Mouse (Mus musculus): Measurements from ENCODE around the gene Map2. TPM values are rescaled to one million over a fixed set of nuclear protein-coding genes. Genes with fewer than 3 reads are reported as not detected.
A peak's percentile ranks its signal among the peaks of the same experiment; 100 is the strongest.

Map2 gene
- 1,000 to 10,000 TPM; 1,082 to 1,114 TPM for total RNA-seq (2021)
- long read RNA-seq, experiment 1, full-length matches to known transcripts: 12 of 104 reads
- long read RNA-seq, experiment 1, partial matches to known transcripts: 40 of 104 reads
- long read RNA-seq, experiment 1, other reads (novel, unspliced or antisense): 52 of 104 reads
- long read RNA-seq, experiment 2, full-length matches to known transcripts: 21 of 153 reads
- long read RNA-seq, experiment 2, partial matches to known transcripts: 54 of 153 reads
- long read RNA-seq, experiment 2, other reads (novel, unspliced or antisense): 78 of 153 reads

DNA sequence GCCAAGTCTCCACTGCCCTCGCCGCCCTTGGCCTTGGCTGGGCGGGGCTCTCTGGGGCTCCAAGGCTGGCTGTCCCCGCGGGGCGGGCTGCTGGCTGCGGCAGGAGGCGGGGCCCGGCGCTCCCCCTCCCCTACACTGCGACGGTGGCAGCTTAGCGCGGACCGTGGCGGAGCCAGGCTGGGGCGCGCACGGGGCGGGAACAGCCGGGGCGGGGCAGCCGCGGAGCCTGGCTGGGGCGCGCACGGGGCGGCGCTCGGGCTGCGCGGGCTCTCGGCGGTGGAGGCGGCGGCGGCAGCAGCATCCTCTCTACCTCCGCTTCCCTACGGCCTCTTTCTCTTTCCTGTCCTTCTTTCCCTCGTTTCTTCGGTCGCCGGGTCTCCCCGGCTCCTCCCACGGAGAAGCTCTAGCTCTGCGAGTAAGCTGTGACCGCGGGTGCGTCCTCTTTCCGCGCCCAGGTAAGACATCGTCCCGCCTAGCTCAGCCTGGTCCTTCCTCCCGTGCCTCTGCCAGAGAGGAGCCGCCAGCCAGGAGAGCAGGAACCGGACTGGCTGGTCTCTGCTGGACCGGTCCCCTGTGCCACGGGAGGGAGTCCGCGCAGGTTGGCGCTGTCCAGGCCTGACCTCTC, at the start of gene Map2:
Gene Map2 (plus strand): TSS at position 233 of the 625 bp plus-strand sequence.
- TF ChIP-seq CTCF (conservative IDR thresholded peaks at IDR 0.05): no peak
- H3K4me3 ChIP-seq: peak within 1 kb of the TSS; percentile 94
- peak within 1 kb of the TSS; percentile 86 for H3K27ac ChIP-seq
- DNase-seq (ENCODE audit: low spot score in 2 of 2): peak; percentile 87 to 88

DNA sequence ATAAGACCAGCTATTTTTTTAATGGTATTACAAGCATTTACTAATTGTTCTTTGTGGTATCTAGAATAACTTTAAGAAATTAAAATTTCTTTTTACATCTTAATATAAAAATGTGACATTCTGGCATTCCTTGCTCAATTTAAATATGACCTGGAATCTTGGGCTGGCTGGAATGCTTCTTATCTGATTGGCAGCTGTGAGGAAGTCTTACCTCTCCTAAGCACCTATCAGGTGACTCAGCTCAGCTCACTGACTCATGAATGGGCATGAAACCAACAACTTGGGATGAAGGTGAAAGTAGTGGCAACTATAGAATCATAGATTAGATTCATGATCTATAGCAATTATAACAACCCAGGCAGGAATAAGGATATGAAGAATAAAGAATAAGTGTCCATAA, 42.1 kb upstream of the Map2 start:
- no peak for DNase-seq (ENCODE audit: low spot score in 2 of 2)
- H3K27ac ChIP-seq: no peak overlapping the region
- TF ChIP-seq CTCF (conservative IDR thresholded peaks at IDR 0.05): no peak
- no peak overlapping the region for H3K4me3 ChIP-seq

DNA sequence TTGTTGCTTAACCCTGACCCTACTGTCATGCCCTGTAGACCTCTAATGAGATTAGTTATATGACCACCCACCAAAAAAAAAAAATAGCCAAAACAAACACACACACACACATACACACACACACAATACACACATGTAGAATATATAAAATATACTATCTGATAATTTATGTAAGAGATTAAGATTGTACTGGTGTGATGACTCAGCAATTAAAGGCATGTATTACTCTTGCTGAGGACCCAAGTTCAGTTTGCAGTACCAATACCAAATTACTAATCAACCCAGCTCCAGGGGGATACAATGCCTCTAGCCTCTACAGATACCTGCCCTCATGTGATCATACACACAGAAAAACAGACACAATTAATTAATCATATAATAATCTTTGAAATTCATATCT, 39.7 kb upstream of the Map2 start:
- no peak for DNase-seq (ENCODE audit: low spot score in 2 of 2)
- Histone ChIP-seq H3K27ac (no peak overlapping the region), H3K4me3 (no peak overlapping the region)
- no peak for TF ChIP-seq CTCF (conservative IDR thresholded peaks at IDR 0.05)

DNA sequence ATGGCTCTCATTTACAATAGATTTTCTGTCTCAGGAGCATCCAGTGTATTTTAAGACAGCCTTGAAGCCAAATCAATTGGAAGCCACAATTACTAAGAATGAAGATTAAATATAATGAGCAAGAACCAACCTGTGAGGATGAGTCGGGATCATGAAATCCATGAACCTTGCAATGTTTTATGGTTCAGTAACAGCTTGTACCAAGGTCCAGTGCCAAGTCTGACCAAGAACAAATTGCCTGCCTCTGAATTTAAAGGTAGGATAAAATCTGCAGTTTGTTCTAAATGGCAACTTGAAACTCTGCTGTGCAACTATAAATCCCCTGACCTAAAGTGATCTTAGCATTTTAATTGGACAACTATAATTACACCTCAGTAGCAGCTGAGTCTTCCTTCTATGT, 34.4 kb upstream of the Map2 start:
- Histone ChIP-seq H3K27ac (no peak overlapping the region), H3K4me3 (no peak overlapping the region)
- DNase-seq (ENCODE audit: low spot score in 2 of 2): no peak
- no peak for TF ChIP-seq CTCF (conservative IDR thresholded peaks at IDR 0.05)

DNA sequence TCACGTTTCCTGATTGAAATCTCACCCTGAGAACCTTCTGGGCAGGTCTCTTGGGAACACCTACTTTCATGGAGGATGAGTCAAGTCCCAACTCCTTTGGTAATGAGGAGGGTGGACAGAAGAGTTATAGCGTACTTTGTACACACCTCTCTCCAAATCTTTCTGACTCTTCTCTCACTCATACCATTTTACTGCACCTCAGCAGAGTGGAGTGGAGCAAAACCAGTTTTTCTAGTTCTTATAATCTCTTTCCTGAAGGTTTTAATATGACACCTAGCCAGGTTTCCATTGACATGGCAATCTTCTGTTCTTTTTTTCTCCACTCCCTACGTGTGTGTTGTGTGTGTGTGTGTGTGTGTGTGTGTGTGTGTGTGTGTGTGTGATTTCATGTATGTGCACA, 29.9 kb upstream of the Map2 start:
- no peak overlapping the region for H3K27ac ChIP-seq
- DNase-seq (ENCODE audit: low spot score in 2 of 2): no peak
- no peak for TF ChIP-seq CTCF (conservative IDR thresholded peaks at IDR 0.05)
- no peak overlapping the region for H3K4me3 ChIP-seq

DNA sequence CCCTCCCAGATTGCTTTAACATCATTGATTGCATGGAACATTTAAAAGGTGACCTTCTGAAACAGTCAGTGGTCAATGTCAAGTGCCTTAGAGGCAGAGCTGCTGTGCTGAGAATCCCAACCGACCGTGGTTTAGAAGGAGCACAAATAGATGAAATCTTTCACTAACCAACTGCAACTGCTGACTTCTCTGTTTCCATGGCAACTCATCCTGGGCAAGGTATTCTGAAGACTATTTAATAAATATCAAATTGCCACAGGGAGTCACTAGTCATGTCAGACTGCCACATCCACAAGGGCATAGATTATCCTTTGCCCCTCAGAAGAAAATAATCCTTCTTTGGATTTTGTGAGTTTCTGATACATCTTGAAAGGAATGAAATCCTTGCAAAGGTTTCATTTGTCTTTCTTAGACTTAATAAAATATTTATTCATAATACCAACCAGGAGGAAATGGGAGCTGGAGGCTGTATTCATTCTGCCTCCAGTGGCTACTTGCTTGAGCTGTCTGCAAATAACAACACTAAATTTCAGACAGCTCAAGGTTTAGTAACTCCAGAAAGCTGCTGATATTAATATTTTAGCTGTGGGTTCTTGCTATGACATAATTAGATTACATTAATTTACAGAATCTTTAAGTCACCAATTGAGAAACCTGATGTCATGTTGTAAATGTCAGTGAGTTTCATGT, 26.1 kb upstream of the Map2 start:
- TF ChIP-seq CTCF (conservative IDR thresholded peaks at IDR 0.05): no peak
- no peak overlapping the region for H3K4me3 ChIP-seq
- no peak overlapping the region for H3K27ac ChIP-seq
- no peak for DNase-seq (ENCODE audit: low spot score in 2 of 2)

DNA sequence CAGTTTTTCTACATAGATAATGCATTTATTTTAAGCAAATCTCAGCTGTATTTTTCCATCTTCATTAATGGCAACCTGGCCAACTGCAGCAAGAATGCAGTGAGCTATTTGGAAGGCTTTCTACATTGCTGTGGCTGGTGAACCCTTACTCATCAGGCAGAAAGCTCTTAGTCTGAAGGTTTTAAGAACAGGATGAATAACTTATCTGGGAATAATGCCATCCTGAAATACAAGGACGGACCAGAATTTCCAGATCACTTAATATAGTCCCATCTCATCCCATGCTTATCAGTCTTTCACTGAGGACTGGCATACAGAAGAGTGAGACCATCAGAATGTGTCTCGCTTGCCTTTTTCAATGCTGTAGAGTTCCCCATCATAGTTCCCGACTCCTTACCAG, 24.3 kb upstream of the Map2 start:
- Histone ChIP-seq H3K27ac (no peak overlapping the region), H3K4me3 (no peak overlapping the region)
- no peak for TF ChIP-seq CTCF (conservative IDR thresholded peaks at IDR 0.05)
- DNase-seq (ENCODE audit: low spot score in 2 of 2): no peak

DNA sequence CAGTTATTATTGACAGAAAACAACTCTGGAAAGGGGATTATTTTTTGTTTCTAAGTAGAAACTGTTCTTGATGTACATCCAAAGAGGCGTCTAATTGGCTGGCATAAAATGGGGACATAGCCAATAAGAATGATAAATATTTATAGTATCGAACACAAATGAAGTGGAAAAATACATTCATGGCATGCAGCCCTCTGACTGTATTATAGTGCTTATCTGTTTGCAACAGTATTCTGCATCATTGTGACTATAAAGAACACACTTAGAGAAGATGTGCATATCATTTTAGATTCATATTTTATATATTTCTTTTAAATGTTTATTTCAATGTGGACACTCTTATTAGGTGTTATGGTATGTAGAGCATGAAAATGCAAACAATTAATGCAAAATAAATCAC, 17.9 kb upstream of the Map2 start:
- Histone ChIP-seq H3K4me3 (no peak overlapping the region), H3K27ac (no peak overlapping the region)
- no peak for DNase-seq (ENCODE audit: low spot score in 2 of 2)
- TF ChIP-seq CTCF (conservative IDR thresholded peaks at IDR 0.05): no peak

DNA sequence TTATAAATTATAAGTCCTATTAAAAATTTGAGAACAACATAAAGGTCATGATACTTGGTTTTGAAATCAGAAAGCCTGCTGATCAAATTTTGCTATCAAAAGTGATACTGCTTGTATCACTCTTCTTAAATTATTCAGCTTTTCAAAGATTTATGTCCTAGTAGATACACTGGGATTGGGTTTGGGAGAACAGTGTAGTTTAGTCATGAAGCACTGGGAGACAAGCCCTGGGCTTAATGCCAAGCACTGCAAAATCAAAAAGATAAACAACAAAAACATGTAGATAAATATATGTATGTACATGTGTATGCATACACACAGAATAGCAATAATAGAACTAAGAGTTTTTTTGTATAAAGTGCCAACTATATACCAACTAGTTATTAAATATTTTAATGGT, 17.5 kb upstream of the Map2 start:
- no peak for DNase-seq (ENCODE audit: low spot score in 2 of 2)
- Histone ChIP-seq H3K4me3 (no peak overlapping the region), H3K27ac (no peak overlapping the region)
- TF ChIP-seq CTCF (conservative IDR thresholded peaks at IDR 0.05): no peak

DNA sequence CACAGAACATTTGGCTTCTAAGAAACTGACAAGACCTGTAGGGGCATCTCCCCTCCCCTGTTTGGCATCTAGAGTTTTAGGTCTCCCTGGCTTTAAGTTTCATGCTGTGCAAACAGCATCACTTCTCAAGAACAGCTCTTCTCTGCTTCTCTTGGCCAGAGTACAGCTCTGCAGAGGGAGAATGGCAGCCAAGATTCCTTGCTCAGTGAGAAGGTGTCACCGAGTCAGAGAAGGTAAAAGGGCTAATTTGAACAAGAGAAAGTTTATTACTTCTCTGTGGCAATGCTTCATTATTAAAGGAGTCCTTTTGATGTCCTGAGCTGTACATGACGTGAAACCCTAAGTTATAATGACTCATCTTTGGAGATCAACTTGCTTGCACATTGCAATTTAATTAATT, 10.4 kb upstream of the Map2 start:
- DNase-seq (ENCODE audit: low spot score in 2 of 2): no peak
- H3K4me3 ChIP-seq: no peak overlapping the region
- TF ChIP-seq CTCF (conservative IDR thresholded peaks at IDR 0.05): no peak
- H3K27ac ChIP-seq: no peak overlapping the region

DNA sequence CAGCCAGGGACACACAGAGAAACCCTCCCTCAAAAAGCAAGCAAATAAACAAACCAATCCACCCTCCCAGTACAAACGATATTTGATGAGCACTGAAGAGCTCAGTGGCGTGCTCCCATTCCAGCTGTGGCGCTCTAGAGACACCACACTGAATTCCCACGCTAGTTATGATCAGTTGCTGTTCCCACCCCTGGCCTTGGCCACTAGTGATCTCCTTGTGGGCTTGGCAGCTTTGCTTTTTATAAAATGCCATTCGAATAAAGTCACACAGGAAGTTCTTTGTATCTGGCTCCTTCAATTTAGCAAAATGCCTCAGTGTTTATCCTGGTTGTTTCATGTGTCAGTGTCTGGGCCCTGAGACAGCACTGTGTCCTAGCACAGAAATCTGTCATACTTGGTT, 6.4 kb upstream of the Map2 start:
- TF ChIP-seq CTCF (conservative IDR thresholded peaks at IDR 0.05): 0 out of 2 replicates have a peak, but pooled peaks have one; percentile 6
- Histone ChIP-seq H3K27ac (no peak overlapping the region), H3K4me3 (no peak overlapping the region)
- DNase-seq (ENCODE audit: low spot score in 2 of 2): no peak

DNA sequence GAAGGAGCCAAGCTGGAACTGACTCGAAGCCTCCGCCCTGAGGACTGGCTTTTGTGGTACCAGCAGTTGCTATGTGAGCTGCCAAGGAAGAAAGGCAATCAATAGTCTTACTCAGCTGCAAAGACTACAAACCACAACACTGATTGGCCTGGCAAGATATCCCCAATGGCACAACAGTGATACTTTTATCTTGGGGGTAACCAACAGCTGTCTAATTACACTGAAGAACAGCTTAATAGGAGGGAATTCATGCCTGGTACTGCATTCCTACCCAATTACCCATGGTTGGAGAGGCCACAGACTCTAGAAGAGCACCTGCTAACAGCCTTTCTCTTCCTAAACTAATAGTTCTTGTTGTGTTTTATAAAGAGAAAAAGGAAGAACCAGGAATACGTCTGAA, 2.9 kb upstream of the Map2 start:
- TF ChIP-seq CTCF (conservative IDR thresholded peaks at IDR 0.05): no peak
- no peak for DNase-seq (ENCODE audit: low spot score in 2 of 2)

DNA sequence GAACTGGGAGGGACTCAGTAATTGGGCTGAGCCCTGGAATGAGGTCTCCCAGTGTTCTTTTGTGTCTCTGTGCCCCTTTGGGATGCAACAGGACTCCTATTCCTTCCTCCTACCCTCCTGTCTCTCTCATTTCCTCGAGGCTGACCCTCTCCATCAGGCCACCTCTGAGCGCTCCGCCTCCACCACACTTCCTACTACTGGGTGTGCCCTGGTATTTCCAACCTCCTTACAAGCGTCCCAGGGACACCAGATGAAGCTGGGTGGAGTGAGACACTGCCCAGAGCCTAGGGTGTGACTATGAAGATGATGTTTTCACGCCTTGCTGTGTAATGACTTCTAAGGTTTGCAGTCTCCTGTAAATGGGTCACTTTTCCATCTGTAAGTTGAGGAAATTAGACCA, 1.4 kb upstream of the Map2 start:
- DNase-seq (ENCODE audit: low spot score in 2 of 2): no peak
- H3K27ac ChIP-seq: no peak overlapping the region
- no peak overlapping the region for H3K4me3 ChIP-seq
- TF ChIP-seq CTCF (conservative IDR thresholded peaks at IDR 0.05): no peak

More for the DNA sequence above, 2.9 kb upstream of the Map2 start:
- Histone ChIP-seq H3K27ac (no peak overlapping the region), H3K4me3 (no peak overlapping the region)
